Mouse (Mus musculus) cerebellum, adult 2 months (tissue): Measurements from ENCODE around the gene Iffo2.

ENCODE experiments used
- CTCF ChIP-seq: fragments of 200-500 bp; IDR thresholded peaks from 2 replicates; pipeline ENCODE4 v1.5.1; 2011; ENCODE audit warnings: low read depth, mild to moderate bottlenecking, control low read depth, low read length, moderate library complexity, borderline replicate concordance; ENCODE audit not compliant: insufficient read depth
- POLR2A ChIP-seq: fragments of 200-500 bp; IDR thresholded peaks from 2 replicates; pipeline ENCODE4 v1.6.1; 2011; ENCODE audit warnings: low read length, control low read depth, borderline replicate concordance; ENCODE audit not compliant: insufficient read depth

DNA sequence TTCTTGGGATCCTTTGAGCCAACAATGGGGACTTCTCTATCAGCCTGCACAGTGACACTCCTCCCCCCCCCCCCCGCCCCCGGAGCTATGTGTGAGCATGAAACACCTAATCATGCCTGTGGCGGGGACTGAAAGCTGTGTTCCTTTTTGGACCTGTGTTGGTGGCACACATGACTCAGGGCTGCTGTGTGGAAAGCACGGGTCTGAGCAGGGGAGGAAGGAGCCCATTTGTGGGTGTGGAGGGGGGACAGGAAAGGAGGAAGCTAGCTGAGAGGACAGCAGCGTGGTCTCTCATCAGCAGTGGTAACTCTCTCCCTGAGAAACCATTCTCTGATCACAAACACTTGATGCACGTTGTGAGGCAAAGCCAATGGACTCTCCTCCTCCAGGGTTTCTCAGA is 110.4 kb downstream of the Iffo2 start:
- TF ChIP-seq CTCF (no peak), POLR2A (no peak)
